Mouse (Mus musculus) liver, postnatal 0 days (tissue): ENCODE results near the gene Zc3h18.
A peak's percentile ranks its signal among the peaks of the same experiment; 100 is the strongest.

Source experiments
- CTCF ChIP-seq: sonication (generic); IDR thresholded peaks from 2 replicates; pipeline ENCODE4 v1.5.1; 2016; ENCODE audit warnings: antibody characterized with exemption, low read depth
- EP300 ChIP-seq: IDR thresholded peaks from 2 replicates; pipeline ENCODE4 v1.6.1; 2016; ENCODE audit warnings: antibody characterized with exemption, low read depth, mild to moderate bottlenecking

DNA sequence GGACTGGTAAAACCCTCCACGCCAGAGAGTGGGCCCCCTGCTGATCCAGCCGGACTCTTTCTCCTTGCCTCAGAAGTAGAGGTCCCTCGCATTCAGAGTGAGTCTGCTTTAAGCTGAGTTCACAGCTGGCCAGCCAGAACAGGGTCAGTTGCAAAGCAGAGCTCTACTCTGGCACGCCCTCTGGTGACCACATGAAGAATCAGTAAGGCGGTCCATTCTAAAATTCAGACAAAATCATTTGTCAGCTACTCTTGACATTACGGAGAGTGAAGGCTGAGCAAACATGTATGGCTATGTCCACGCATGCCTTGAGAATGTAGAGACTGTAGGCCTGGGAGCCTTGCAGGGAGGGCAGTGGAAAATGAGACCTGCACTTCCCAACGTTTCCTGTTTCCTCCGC is 6.7 kb upstream of the Zc3h18 start:
- TF ChIP-seq CTCF = peak; percentile 91
- TF ChIP-seq EP300 = no peak
